Mouse (Mus musculus): ENCODE measurements around the gene Npb. TPM values are rescaled to one million over a fixed set of nuclear protein-coding genes. Genes with fewer than 3 reads are reported as not detected.
A peak's percentile ranks its signal among the peaks of the same experiment; 100 is the strongest.

Npb gene
- polyA plus RNA-seq, 2 experiments: 5.5 to 11.9 TPM

GRCm38 (mm10) chr11:120609250-120609649 is 973 bp downstream of the Npb start:
- H3K9me3 ChIP-seq (ENCODE audit: control insufficient read depth, low read length): no peaks in the 10 kb centered on the region
- ATAC-seq (ENCODE audit: insufficient read depth): peak; percentile 47
- H3K9ac ChIP-seq (replicated peaks): peak overlapping the region; percentile 34
- TF ChIP-seq EP300 (IDR thresholded peaks at IDR 0.05; ENCODE audit: low read depth): no peak
- TF ChIP-seq CTCF (IDR thresholded peaks at IDR 0.05; ENCODE audit: low read depth): no peak
- no peak overlapping the region for H3K4me3 ChIP-seq (ENCODE audit: insufficient read depth in 1 of 2, low read depth in 2 of 2, low read length in 2 of 2)
- H3K27me3 ChIP-seq (ENCODE audit: control insufficient read depth, insufficient read depth, low read length): peaks cover 4% of the 10 kb centered on the region; the same call in 1 of the 2 replicates
- H3K36me3 ChIP-seq (replicated peaks; ENCODE audit: control insufficient read depth, insufficient read depth, low read depth): peaks cover 25% of the 10 kb centered on the region
- peaks cover 4 to 9% of the 10 kb centered on the region in 2 experiments; a peak in 3 of 4 replicates for H3K4me1 ChIP-seq (replicated peaks; ENCODE audit: control insufficient read depth in 2 of 2, insufficient read depth in 2 of 2, low read length in 1 of 2)
- DNase-seq (ENCODE audit: low read depth in 3 of 3, low spot score in 3 of 3): no peak
- H3K27ac ChIP-seq: no peak overlapping the region
- WGBS (ENCODE audit: insufficient replicate concordance): 19% methylated on average over 8 of the region's 8 CpGs
- peak overlapping the region; percentile 50 for H3K4me2 ChIP-seq (ENCODE audit: low read depth)

GRCm38 (mm10) chr11:120610477-120611046 is 2.3 kb downstream of the Npb start:
- WGBS (ENCODE audit: insufficient replicate concordance): 77% methylated on average over 9 of the region's 9 CpGs
- Histone ChIP-seq H3K27ac (no peak overlapping the region), H3K27me3 (ENCODE audit: control insufficient read depth, insufficient read depth, low read length) (peaks cover 4% of the 10 kb centered on the region; the same call in 1 of the 2 replicates), H3K36me3 (replicated peaks; ENCODE audit: control insufficient read depth, insufficient read depth, low read depth) (peaks cover 14% of the 10 kb centered on the region), H3K4me3 (ENCODE audit: insufficient read depth in 1 of 2, low read depth in 2 of 2, low read length in 2 of 2) (no peak overlapping the region), H3K9me3 (ENCODE audit: control insufficient read depth, low read length) (no peaks in the 10 kb centered on the region), H3K4me2 (ENCODE audit: low read depth) (no peak overlapping the region), H3K4me1 (replicated peaks; ENCODE audit: control insufficient read depth in 2 of 2, insufficient read depth in 2 of 2, low read length in 1 of 2) (peaks cover 4 to 9% of the 10 kb centered on the region in 2 experiments; a peak in 3 of 4 replicates), H3K9ac (replicated peaks) (no peak overlapping the region)
- TF ChIP-seq CTCF (IDR thresholded peaks at IDR 0.05; ENCODE audit: low read depth) (no peak), EP300 (IDR thresholded peaks at IDR 0.05; ENCODE audit: low read depth) (no peak)
- ATAC-seq (ENCODE audit: insufficient read depth) (no peak), DNase-seq (ENCODE audit: low read depth in 3 of 3, low spot score in 3 of 3) (no peak)

- peaks cover 14% of the 10 kb centered on the region for H3K36me3 ChIP-seq (replicated peaks; ENCODE audit: control insufficient read depth, insufficient read depth, low read depth)
- 51% methylated on average over 6 of the region's 6 CpGs for WGBS (ENCODE audit: insufficient replicate concordance)
- H3K27ac ChIP-seq: no peak overlapping the region
- no peak overlapping the region for H3K9ac ChIP-seq (replicated peaks)
- no peak for DNase-seq (ENCODE audit: low read depth in 3 of 3, low spot score in 3 of 3)
- H3K4me2 ChIP-seq (ENCODE audit: low read depth): no peak overlapping the region
- H3K9me3 ChIP-seq (ENCODE audit: control insufficient read depth, low read length): no peaks in the 10 kb centered on the region
- no peak overlapping the region for H3K4me3 ChIP-seq (ENCODE audit: insufficient read depth in 1 of 2, low read depth in 2 of 2, low read length in 2 of 2)
- peaks cover 12 to 21% of the 10 kb centered on the region in 2 experiments for H3K4me1 ChIP-seq (replicated peaks; ENCODE audit: control insufficient read depth in 2 of 2, insufficient read depth in 2 of 2, low read length in 1 of 2)
- peaks cover 4% of the 10 kb centered on the region; the same call in 1 of the 2 replicates for H3K27me3 ChIP-seq (ENCODE audit: control insufficient read depth, insufficient read depth, low read length)
- TF ChIP-seq CTCF (IDR thresholded peaks at IDR 0.05; ENCODE audit: low read depth): peak; percentile 98
- no peak for TF ChIP-seq EP300 (IDR thresholded peaks at IDR 0.05; ENCODE audit: low read depth)
- ATAC-seq (ENCODE audit: insufficient read depth): no peak
These were observed 4.5 kb downstream of the Npb start for GRCm38 (mm10) chr11:120612763-120613162.

GRCm38 (mm10) chr11:120613481-120613972 is 5.2 kb downstream of the Npb start:
- peaks cover 17 to 20% of the 10 kb centered on the region in 2 experiments for H3K4me1 ChIP-seq (replicated peaks; ENCODE audit: control insufficient read depth in 2 of 2, insufficient read depth in 2 of 2, low read length in 1 of 2)
- no peak overlapping the region for H3K27ac ChIP-seq
- H3K4me3 ChIP-seq (ENCODE audit: insufficient read depth in 1 of 2, low read depth in 2 of 2, low read length in 2 of 2): no peak overlapping the region
- H3K9me3 ChIP-seq (ENCODE audit: control insufficient read depth, low read length): no peaks in the 10 kb centered on the region
- H3K9ac ChIP-seq (replicated peaks): no peak overlapping the region
- WGBS (ENCODE audit: insufficient replicate concordance): 73% methylated on average over 10 of the region's 10 CpGs
- TF ChIP-seq CTCF (IDR thresholded peaks at IDR 0.05; ENCODE audit: low read depth) (no peak), EP300 (IDR thresholded peaks at IDR 0.05; ENCODE audit: low read depth) (no peak)
- ATAC-seq (ENCODE audit: insufficient read depth) (no peak), DNase-seq (ENCODE audit: low read depth in 3 of 3, low spot score in 3 of 3) (no peak)
- peaks cover 1% of the 10 kb centered on the region; the same call in 1 of the 2 replicates for H3K27me3 ChIP-seq (ENCODE audit: control insufficient read depth, insufficient read depth, low read length)
- no peak overlapping the region for H3K4me2 ChIP-seq (ENCODE audit: low read depth)
- peaks cover 18% of the 10 kb centered on the region for H3K36me3 ChIP-seq (replicated peaks; ENCODE audit: control insufficient read depth, insufficient read depth, low read depth)

GRCm38 (mm10) chr11:120613976-120614375 is 5.7 kb downstream of the Npb start:
- H3K4me2 ChIP-seq (ENCODE audit: low read depth): no peak overlapping the region
- 82% methylated on average over 8 of the region's 8 CpGs for WGBS (ENCODE audit: insufficient replicate concordance)
- H3K4me3 ChIP-seq (ENCODE audit: insufficient read depth in 1 of 2, low read depth in 2 of 2, low read length in 2 of 2): no peak overlapping the region

More at GRCm38 (mm10) chr11:120613976-120614375, 5.7 kb downstream of the Npb start:
- H3K27me3 ChIP-seq (ENCODE audit: control insufficient read depth, insufficient read depth, low read length): no peaks in the 10 kb centered on the region; the same call in 1 of the 2 replicates
- no peak for ATAC-seq (ENCODE audit: insufficient read depth)
- H3K4me1 ChIP-seq (replicated peaks; ENCODE audit: control insufficient read depth in 2 of 2, insufficient read depth in 2 of 2, low read length in 1 of 2): peaks cover 17 to 20% of the 10 kb centered on the region in 2 experiments
- H3K36me3 ChIP-seq (replicated peaks; ENCODE audit: control insufficient read depth, insufficient read depth, low read depth): peaks cover 22% of the 10 kb centered on the region
- no peak for DNase-seq (ENCODE audit: low read depth in 3 of 3, low spot score in 3 of 3)
- H3K27ac ChIP-seq: no peak overlapping the region
- H3K9ac ChIP-seq (replicated peaks): no peak overlapping the region
- no peaks in the 10 kb centered on the region for H3K9me3 ChIP-seq (ENCODE audit: control insufficient read depth, low read length)
- TF ChIP-seq CTCF (IDR thresholded peaks at IDR 0.05; ENCODE audit: low read depth) (no peak), EP300 (IDR thresholded peaks at IDR 0.05; ENCODE audit: low read depth) (no peak)

Measured in liver, embryonic 14.5 days (tissue).